24 mouse cellular contexts compared by ENCODE assay signal in the genomic region with DNA sequence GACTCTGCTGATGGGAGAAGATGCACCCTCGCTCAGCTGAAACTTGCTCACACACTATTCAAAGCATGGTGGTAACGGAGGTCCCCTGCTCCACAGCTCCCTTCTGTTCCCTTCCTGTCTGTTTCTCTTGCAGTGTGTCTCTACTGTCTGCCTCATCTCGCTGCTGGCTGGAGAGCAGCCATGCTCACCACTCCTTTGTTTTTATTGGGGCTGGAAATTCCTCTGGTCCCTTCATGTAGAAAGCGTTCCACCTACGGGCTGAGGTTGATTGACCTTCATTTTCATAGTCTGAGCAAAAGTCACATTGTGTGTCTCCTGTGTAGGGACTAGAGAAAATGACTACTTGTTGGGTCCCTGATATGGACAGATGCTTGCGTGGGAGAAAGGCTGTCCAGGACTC.
DNase-seq lines count a peak whose midpoint lies in the region; ATAC-seq and TF ChIP-seq lines count a peak whose summit lies in the region.
"Had no signal": no experiment of that assay in that cellular context is flagged by ENCODE, and none has a peak within 500 bp of the region (broad histone marks: within the 10 kb centered on the region; RNA-seq: fewer than 3 reads in every experiment).

No protein-coding gene starts in this region.

- no peak for TF ChIP-seq EP300 in stomach, postnatal 0 days (optimal IDR thresholded peaks at IDR 0.05)

- H3K36me3 ChIP-seq in neural tube, embryonic 15.5 days: no peaks in the 10 kb centered on the region
- no peaks in the 10 kb centered on the region for H3K36me3 ChIP-seq in kidney, embryonic 14.5 days (ENCODE audit: control insufficient read depth, insufficient read depth, low read length)
- H3K36me3 ChIP-seq in stomach, postnatal 0 days (ENCODE audit: control insufficient read depth, insufficient read depth, low read length): no peaks in the 10 kb centered on the region
- H3K36me3 ChIP-seq: G1E; heart, embryonic 13.5 days; liver, embryonic 15.5 days had no signal

- WGBS in neural tube, embryonic 15.5 days: 84% methylated on average over 6 of the region's 6 CpGs
- WGBS in kidney, embryonic 14.5 days: 40% methylated on average over 6 of the region's 6 CpGs
- 73% methylated on average over 6 of the region's 6 CpGs for WGBS in stomach, postnatal 0 days

- H3K27ac ChIP-seq in neural tube, embryonic 15.5 days (replicated peaks): no peak overlapping the region
- H3K27ac ChIP-seq in embryonic fibroblast, embryonic 13.5 days (ENCODE audit: insufficient read depth, low read length): peak overlapping the region; percentile 56; the same call in 1 of the 2 replicates
- peak overlapping the region; percentile 76 for H3K27ac ChIP-seq in kidney, embryonic 14.5 days (ENCODE audit: low read depth, low read length)
- H3K27ac ChIP-seq in stomach, postnatal 0 days (replicated peaks): no peak overlapping the region
- H3K27ac ChIP-seq: embryonic facial prominence, embryonic 12.5 days; forebrain, embryonic 12.5 days; heart, embryonic 13.5 days; hindbrain, embryonic 12.5 days; left cerebral cortex, adult 2 months; liver, embryonic 15.5 days; macrophage; midbrain, embryonic 12.5 days had no signal

- TF ChIP-seq CTCF in embryonic fibroblast, embryonic 13.5 days (IDR thresholded peaks at IDR 0.05; ENCODE audit: borderline replicate concordance, insufficient read depth, low read length): no peak
- TF ChIP-seq CTCF in stomach, postnatal 0 days (IDR thresholded peaks at IDR 0.05; ENCODE audit: low read depth): no peak

- H3K4me3 ChIP-seq in neural tube, embryonic 15.5 days (replicated peaks): no peak overlapping the region
- no peak overlapping the region for H3K4me3 ChIP-seq in embryonic fibroblast, embryonic 13.5 days (ENCODE audit: insufficient read depth, low read length)
- H3K4me3 ChIP-seq in kidney, embryonic 14.5 days (ENCODE audit: low read length): no peak overlapping the region
- no peak overlapping the region for H3K4me3 ChIP-seq in stomach, postnatal 0 days (ENCODE audit: low read depth, low read length)
- H3K4me3 ChIP-seq: embryonic facial prominence, embryonic 12.5 days; erythroblast, embryonic 14.5 days; forebrain, embryonic 12.5 days; heart, embryonic 13.5 days; hindbrain, embryonic 12.5 days; left cerebral cortex, adult 2 months; liver, embryonic 15.5 days; midbrain, embryonic 12.5 days had no signal

- no peak overlapping the region for H3K4me2 ChIP-seq in neural tube, embryonic 15.5 days
- no peak overlapping the region for H3K4me2 ChIP-seq in kidney, embryonic 14.5 days (replicated peaks; ENCODE audit: low read depth, low read length)
- H3K4me2 ChIP-seq in stomach, postnatal 0 days (replicated peaks; ENCODE audit: low read depth): no peak overlapping the region
- H3K4me2 ChIP-seq: embryonic facial prominence, embryonic 12.5 days; forebrain, embryonic 12.5 days; heart, embryonic 13.5 days; hindbrain, embryonic 12.5 days; liver, embryonic 15.5 days; midbrain, embryonic 12.5 days had no signal

- 0 out of 2 replicates have a peak, but pooled peaks have one; percentile 27 for ATAC-seq in neural tube, embryonic 15.5 days (ENCODE audit: low FRiP score)
- no peak for ATAC-seq in kidney, embryonic 14.5 days (ENCODE audit: low FRiP score, low TSS enrichment)
- ATAC-seq in stomach, postnatal 0 days (ENCODE audit: low FRiP score, low TSS enrichment): no peak
- ATAC-seq: activated CD4-positive, CD25-positive, alpha-beta regulatory T cell, adult 4 months had no signal

- no peaks in the 10 kb centered on the region for H3K27me3 ChIP-seq in neural tube, embryonic 15.5 days (replicated peaks)
- no peaks in the 10 kb centered on the region for H3K27me3 ChIP-seq in kidney, embryonic 14.5 days (ENCODE audit: control insufficient read depth, insufficient read depth, low read length)
- no peaks in the 10 kb centered on the region for H3K27me3 ChIP-seq in stomach, postnatal 0 days (ENCODE audit: control insufficient read depth, insufficient read depth, low read length)
- H3K27me3 ChIP-seq: embryonic facial prominence, embryonic 12.5 days; forebrain, embryonic 12.5 days; heart, embryonic 13.5 days; hindbrain, embryonic 12.5 days; liver, embryonic 15.5 days; midbrain, embryonic 12.5 days had no signal

- no peak overlapping the region for H3K9ac ChIP-seq in neural tube, embryonic 15.5 days (replicated peaks)
- H3K9ac ChIP-seq in kidney, embryonic 14.5 days (ENCODE audit: low read depth, low read length): no peak overlapping the region
- no peak overlapping the region for H3K9ac ChIP-seq in stomach, postnatal 0 days (ENCODE audit: low read length)
- H3K9ac ChIP-seq: embryonic facial prominence, embryonic 12.5 days; forebrain, embryonic 12.5 days; heart, embryonic 13.5 days; hindbrain, embryonic 12.5 days; liver, embryonic 15.5 days; midbrain, embryonic 12.5 days had no signal

- H3K4me1 ChIP-seq in neural tube, embryonic 15.5 days: peaks cover 13% of the 10 kb centered on the region; the same call in 1 of the 2 replicates
- peaks cover 23% of the 10 kb centered on the region for H3K4me1 ChIP-seq in embryonic fibroblast, embryonic 13.5 days (ENCODE audit: control insufficient read depth, insufficient read depth, low read length)
- H3K4me1 ChIP-seq in kidney, embryonic 14.5 days (ENCODE audit: control insufficient read depth, insufficient read depth, low read length): peaks cover 54% of the 10 kb centered on the region
- H3K4me1 ChIP-seq in stomach, postnatal 0 days (replicated peaks; ENCODE audit: control insufficient read depth, insufficient read depth): peaks cover 7% of the 10 kb centered on the region
- H3K4me1 ChIP-seq: embryonic facial prominence, embryonic 12.5 days; forebrain, embryonic 12.5 days; liver, embryonic 15.5 days; midbrain, embryonic 12.5 days had no signal

- DNase-seq in neural tube, embryonic 10.5 days (ENCODE audit: extremely low spot score, low spot score): no peak
- peak; percentile 54 to 57 for DNase-seq in kidney, postnatal 36 days
- DNase-seq in layer of hippocampus, postnatal 25 days (ENCODE audit: extremely low spot score in 1 of 2, low spot score in 1 of 2): no peak
- no peak for DNase-seq in frontal cortex, postnatal 36 days (ENCODE audit: low spot score in 2 of 2)
- DNase-seq in stomach, postnatal 0 days (ENCODE audit: low spot score): no peak
- DNase-seq: adrenal gland, adult 8-10 months; cerebellum, adult 2 months; heart, postnatal 14 days; layer of hippocampus, adult 9-11 months; thymus, postnatal 25 days had no signal

- TF ChIP-seq POLR2A in embryonic fibroblast, embryonic 13.5 days (IDR thresholded peaks at IDR 0.05; ENCODE audit: low read depth, low read length): no peak

- no peaks in the 10 kb centered on the region for H3K9me3 ChIP-seq in neural tube, embryonic 15.5 days (replicated peaks)
- H3K9me3 ChIP-seq in kidney, embryonic 14.5 days (ENCODE audit: control insufficient read depth, low read length): no peaks in the 10 kb centered on the region
- H3K9me3 ChIP-seq in stomach, postnatal 0 days (ENCODE audit: control insufficient read depth, low read length): no peaks in the 10 kb centered on the region
- H3K9me3 ChIP-seq: embryonic facial prominence, embryonic 12.5 days; forebrain, embryonic 12.5 days; heart, embryonic 13.5 days; hindbrain, embryonic 12.5 days; liver, embryonic 15.5 days; midbrain, embryonic 12.5 days had no signal

Comparison
In these comparisons a context has a peak if more than half of its experiments do, and no peak if none do; other contexts are left out.
1. H3K27ac ChIP-seq: peak in embryonic fibroblast, embryonic 13.5 days (single experiment) and kidney, embryonic 14.5 days (single experiment); none in neural tube, embryonic 15.5 days (single experiment) and stomach, postnatal 0 days (single experiment).
2. DNase-seq: peak in kidney, postnatal 36 days (2 of 2); none in neural tube, embryonic 10.5 days (single experiment), layer of hippocampus, postnatal 25 days (0 of 2), frontal cortex, postnatal 36 days (0 of 2) and stomach, postnatal 0 days (single experiment).